Mouse (Mus musculus): Measurements from ENCODE around the gene Mink1. TPM values are rescaled to one million over a fixed set of nuclear protein-coding genes. Genes with fewer than 3 reads are reported as not detected.
A peak's percentile ranks its signal among the peaks of the same experiment; 100 is the strongest.

Gene Mink1
- total RNA-seq, 2 experiments from 2014 or later, result 448 to 494 TPM

DNA sequence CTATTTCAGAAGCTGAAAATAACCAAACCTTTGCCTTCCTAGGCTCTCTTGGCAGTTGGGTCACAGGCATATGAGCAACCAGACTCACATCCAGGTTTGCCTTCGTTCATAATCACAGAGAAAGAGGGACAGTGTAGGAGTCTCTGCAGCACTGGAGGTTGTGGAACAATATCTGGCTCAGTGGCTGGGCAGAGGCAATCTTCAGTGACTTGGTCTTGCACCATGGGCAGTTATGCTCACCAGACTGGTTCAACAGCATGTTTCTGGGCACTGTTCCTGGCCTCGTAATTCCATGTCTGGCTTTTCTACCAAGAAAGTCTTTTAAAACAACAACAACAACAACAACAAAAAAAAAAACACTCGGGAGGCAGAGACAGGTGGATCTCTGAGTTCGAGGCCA, 72.9 kb downstream of the Mink1 start:
- no peak for DNase-seq

DNA sequence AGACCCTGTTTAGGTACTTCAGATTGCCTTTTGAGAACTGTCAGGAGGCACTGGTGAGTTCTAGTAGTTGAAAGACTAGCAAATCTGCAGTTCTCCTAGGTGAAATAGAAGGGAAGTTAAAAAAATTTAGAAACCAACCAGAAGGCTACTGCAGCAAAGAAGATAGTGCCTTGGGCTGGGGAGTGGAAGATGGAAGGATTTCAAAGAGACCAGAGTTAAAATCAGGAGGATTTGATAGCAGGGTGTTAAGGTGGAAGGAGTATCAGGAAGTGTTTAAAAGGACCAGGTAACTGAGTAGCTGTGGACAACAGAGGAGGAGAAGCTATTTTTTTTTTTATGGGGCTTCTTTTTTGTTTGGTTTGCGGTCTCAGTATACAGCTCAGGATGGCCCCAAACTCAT, 75.1 kb downstream of the Mink1 start:
- no peak for DNase-seq

DNA sequence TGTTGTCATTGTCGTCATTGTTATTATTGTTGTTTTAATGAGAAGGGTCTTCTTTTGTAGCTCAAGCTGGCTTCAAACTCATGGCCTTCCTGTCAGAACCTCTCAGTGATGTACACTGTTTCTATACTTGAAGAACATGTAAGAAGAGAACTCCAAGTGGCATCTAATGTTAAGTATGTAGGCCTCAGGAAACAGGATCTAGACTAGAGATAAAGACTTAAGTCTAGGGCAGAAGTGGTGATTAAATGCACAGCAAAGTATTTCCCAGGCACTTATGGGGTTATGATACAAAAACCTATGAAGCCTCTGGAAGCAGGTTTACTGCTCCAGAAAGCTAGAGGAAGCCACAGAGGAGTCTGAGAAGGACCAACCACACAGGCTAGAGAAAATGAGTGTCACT, 75.6 kb downstream of the Mink1 start:
- DNase-seq, result no peak

DNA sequence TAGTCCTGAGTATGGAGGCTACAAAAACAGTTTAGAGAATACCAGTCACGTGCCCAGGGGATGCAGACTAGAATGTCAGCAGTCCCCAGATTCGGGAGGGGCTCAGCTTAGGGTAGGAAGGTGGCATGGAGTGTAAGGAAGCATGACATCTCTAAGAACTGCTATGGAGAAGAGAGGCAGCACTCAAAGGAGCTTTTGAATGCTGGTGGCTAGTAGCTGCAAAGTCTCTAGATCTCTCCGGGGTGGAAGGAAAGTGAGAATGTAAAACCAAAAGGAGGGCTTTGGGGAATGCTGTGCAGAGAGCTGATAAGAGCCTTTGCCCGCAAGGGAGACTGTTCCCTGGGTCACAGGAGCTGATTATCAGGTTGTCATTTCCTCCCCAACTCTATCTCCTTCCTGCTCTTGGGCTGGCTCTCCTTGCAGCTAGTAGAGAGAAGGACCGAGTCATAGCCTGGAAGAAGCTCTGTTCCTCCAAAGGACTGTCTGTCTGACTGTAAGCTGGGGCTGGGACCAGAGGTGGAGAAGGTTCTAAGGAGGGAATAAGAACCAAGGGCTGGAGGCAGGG, 76.1 kb downstream of the Mink1 start, which contains the start of gene Gp1ba:
Gene Gp1ba (plus strand): TSS at position 409 of the 565 bp plus-strand sequence.
- no peak for DNase-seq

DNA sequence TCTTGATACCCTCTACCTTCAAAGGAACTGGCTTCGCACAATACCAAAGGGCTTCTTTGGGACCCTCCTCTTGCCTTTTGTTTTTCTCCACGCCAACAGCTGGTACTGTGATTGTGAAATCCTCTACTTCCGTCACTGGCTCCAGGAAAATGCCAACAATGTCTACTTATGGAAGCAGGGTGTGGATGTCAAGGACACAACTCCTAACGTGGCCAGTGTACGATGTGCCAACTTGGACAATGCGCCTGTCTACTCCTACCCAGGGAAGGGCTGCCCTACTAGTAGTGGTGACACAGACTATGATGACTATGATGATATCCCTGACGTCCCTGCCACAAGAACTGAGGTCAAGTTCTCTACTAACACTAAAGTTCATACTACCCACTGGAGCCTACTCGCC, 77.3 kb downstream of the Mink1 start:
- no peak for DNase-seq

DNA sequence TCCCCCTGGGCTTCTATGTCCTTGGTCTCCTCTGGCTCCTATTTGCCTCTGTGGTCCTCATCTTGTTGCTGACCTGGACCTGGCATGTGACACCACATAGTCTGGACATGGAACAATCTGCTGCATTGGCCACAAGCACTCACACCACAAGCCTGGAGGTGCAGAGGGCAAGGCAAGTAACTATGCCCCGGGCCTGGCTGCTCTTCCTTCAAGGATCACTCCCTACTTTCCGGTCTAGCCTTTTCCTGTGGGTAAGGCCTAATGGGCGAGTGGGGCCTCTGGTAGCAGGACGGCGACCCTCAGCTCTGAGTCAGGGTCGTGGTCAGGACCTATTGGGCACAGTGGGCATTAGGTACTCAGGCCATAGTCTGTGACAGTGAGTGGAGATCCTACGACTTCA, 78.6 kb downstream of the Mink1 start:
- no peak for DNase-seq

DNA sequence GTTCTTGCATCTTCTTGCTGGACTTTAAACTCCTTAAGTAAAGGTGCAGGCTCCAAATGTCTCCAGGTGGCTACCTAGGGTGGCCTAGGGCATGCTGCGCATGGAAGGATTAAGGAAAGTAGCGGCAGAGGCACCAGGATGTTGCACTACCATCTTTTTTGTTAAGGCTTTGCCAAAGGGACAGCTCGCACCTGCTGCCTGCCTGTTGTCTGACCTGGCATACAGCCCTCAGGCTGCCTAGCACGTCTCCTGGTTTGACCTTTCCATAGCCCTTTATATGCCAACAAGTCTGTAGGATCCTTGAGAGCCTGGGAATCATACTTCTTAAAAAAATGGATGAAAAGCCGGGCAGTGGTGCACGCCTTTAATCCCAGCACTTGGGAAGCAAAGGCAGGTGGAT, 80.4 kb downstream of the Mink1 start:
- no peak for DNase-seq

DNA sequence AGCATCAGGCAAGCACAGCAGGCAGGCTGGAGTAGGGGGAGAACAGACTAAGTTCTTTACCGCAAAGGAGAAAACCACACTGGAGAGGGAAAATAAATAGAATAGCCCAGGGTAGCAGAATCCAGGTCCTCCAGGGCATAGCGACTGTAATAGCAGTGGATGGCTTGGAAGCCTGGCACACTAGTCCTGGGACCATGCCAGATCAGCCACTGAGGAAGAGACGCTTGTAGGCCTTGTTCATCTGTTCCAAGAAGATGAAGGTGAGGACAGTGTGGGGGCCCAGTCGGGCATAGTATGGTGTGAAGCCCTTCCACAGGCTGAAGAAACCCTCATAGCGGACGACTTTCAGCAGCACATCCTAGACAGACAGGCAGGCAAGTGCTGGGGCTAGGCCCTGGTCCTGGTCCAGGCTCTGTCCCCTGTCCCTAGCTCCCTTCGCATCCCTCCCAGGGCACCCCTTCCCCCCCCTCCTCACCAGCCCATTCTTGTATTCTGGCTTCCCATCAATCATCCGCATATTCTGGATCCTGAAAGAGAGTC, 82.0 kb downstream of the Mink1 start:
- no peak for DNase-seq

DNA sequence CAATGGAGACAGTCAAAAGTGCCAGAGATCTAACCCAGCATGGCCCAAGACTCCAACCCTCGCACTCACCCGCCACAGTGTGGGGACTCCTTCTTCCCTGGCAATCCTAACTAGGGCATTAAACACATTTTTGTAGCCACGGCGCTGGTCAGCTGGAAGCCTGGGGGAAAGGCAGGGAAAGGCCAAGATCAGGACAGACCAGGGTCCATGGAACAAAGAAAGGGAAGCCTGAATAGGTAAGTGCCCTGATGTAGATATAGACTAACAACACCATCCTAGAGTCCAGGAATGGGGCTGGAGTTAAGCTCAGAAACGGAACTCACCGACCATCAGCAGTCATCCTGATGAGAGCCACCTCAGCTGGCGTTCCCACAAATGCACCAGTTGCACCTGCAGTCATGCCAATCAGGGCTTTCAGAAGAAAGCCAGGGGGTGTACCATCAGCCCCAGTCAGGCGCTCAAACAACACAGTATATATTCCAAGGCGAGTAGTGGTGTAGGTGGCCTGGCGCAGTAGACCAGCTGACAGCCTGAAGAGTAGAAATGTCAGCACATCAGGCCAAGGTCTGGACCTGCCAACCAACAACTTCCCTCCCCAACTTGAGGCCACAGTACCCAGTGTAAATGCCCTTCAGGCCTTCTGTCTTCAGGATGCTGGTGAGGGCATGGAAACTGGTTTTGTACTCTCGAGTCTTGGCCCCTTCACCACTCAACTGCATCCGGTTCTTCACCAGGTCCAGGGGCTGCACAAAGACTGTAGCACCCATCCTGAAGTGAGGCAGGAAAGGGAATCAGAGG, 83.0 kb downstream of the Mink1 start:
- no peak for DNase-seq

DNA sequence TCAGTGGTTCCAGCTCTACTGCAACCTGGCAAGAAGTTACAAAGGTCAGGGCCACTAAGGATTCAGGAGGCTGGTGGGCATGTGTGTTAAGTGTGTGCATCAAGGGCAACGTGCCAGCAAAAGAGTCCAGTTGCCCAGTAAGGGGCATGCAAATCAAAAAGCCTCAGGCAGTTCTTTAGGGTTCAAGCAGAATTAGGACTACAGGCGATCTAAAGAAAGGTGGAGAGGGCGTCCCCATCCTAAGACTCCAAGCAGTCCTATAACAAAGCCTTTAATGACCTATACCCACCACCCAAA, 83.5 kb downstream of the Mink1 start:
- DNase-seq, result no peak

DNA sequence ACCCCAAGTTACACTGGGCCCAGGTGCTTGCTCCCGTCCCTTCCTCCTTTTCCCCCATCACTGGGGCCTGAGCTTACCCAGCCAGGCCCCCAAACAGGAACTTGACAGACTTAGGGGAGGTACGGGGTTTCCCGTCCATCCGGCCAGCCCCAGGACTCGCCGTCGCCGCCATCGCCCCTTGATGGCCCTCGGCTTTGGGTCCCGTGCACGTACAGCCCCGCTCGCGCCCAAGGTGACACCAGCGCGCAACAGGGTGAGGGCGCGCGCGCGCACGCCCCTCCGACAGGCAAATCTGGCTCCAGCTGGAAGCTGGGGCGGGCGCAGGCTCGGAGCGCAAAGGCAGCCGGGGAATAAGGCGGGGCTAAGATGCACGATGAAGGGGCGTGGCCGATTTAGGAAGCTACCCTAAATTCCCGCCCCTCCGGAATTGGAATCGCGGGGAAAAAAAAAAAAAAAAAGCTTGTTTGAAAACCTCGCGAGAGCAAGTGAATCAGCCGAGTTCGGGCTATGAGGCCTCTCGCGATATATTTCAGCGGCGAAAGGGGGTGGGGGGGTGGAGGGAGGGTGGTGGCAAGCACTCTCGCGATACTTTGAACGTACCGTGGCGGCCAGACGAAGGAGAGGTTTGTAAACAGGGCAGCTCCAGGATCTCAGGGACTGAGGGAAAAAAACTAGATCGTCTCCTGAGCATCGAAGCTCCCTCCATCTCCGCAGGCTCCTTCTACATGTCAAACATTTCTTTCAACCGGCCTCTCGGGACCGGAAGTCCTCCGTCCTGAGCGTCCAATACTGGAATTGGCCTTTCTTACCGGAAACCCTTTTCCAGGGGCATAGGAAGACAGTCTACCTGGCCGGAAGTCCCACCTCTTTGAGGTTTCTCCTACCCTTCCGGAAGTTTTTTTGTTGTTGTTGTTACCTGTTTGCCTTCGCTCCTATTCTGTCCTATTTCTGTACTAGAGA, 84.3 kb downstream of the Mink1 start, which contains the start of the genes Rnf167 and Slc25a11:
Gene Rnf167 (plus strand): TSS at position 545 of the 960 bp plus-strand sequence.
Gene Slc25a11 (minus strand): TSS at position 789 of the 960 bp plus-strand sequence.
- DNase-seq, result peak; percentile 94 to 95

DNA sequence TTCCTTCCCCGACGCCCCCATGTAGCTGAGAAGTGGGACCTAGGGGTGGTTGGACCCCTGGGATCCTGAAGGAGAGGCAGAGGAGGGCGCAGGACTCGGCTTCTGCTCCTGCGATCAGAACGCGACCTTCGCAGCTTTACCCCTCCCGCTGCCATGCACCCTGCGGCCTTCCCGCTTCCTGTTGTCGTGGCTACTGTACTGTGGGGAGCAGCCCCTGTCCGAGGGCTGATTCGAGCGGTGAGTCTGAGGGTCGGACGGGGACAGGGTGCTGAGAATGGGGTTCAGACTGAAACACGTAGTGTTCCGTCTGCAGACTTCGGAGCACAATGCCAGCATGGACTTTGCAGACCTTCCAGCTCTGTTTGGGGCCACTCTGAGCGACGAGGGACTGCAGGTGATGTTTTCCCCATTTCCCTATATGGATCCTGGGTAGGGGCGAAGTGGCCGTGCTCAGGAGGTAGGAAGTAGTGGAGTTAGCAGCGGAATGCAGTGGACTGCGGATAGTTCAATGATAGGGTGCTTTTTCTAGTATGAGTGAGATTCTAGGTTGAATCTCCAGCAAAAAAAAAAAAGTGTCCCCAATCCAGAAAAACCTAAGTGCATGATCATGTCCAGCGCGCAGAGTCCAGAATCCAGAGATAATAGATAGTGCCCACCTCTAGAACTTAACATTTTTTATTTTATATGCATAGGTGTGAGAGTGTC, 85.2 kb downstream of the Mink1 start:
- no peak for DNase-seq

DNA sequence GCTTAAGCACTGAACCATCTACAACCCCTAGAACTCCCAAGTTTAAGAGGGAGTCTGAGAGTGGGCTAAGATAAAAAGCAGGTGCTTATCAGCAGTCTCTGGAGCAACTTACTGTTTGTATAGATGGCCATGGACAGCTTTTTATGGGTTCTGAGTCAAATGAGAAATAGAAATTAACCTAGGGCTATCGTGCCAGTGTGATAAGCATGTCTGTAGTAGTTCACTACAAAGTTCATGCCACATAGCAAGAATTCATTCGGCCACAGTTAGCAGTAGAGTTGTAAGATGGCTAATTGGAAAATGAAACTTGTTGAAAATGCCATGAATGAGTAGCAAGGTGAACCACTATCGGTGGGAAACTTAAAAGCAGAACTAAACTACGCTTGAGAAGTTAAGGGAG, 85.8 kb downstream of the Mink1 start:
- no peak for DNase-seq

DNA sequence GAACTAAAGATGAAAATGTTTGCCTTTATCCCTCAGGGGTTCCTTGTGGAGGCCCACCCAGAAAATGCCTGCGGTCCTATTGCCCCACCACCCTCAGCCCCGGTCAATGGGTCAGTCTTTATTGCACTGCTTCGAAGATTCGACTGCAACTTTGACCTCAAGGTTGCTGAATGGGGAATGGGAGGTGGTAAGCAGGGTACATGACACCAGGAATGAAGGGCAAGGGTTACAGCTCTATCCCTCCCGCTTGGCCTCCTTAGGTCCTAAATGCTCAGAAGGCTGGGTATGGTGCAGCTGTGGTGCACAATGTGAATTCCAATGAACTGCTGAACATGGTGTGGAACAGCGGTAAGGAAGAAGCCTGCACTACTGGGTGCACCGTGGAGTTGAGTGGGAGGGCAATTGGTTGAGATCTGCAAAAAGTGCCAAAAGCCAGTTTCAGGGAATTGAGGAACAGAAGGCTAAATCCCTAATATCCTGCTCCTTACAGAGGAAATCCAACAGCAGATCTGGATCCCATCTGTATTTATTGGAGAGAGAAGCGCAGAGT, 86.6 kb downstream of the Mink1 start:
- no peak for DNase-seq

DNA sequence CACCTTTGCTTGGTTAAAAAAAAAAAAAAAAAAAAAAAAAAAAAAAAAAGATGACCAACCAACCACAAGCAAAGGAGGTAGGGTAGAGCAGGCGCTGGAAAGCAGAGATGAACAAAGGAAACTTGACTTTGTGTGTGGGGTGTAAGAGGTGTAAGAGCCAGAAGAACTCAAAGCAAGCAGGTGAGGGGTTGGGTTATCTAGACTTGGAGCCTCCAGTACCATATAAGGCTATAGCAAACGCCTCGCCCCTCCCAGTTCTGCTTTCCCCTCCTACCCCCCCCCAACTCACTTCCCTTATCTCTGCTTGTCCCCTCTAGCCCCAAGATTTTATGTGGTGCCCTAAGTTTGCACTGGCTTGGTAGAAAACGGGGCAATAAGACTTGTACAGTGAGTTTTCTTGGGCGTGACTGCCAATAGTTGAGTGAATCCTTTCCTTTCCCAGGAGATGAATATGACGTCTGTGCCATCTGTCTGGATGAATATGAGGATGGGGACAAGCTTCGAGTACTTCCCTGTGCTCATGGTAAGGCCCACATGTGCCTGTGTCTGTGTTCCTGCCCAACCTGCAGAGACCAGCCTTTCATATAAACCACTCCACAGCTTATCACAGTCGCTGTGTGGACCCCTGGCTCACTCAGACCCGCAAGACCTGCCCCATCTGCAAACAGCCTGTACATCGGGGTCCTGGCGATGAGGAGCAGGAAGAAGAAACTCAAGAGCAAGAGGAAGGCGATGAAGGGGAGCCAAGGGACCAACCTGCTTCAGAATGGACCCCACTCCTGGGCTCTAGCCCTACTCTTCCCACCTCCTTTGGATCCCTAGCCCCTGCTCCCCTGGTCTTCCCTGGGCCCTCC, 87.9 kb downstream of the Mink1 start:
- DNase-seq, result no peak

DNA sequence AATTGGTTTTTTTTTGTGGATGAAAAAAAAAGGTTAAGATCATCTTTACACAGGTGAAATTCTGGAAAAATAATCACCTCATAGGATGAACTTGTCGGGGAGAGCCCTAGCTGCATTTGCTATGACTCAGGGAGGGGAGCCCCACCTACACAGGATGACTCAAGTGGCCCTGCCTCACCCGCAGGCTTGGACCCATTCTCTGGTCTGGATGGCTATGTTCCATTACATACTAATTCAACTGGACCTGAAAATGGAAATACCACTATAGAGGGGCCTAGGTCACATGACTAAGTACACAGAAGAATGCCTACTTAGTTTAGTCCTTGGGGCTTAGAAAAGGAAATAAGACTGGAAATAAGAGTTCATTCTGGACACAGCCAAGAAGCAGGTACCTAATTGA, 88.7 kb downstream of the Mink1 start:
- DNase-seq, result no peak

DNA sequence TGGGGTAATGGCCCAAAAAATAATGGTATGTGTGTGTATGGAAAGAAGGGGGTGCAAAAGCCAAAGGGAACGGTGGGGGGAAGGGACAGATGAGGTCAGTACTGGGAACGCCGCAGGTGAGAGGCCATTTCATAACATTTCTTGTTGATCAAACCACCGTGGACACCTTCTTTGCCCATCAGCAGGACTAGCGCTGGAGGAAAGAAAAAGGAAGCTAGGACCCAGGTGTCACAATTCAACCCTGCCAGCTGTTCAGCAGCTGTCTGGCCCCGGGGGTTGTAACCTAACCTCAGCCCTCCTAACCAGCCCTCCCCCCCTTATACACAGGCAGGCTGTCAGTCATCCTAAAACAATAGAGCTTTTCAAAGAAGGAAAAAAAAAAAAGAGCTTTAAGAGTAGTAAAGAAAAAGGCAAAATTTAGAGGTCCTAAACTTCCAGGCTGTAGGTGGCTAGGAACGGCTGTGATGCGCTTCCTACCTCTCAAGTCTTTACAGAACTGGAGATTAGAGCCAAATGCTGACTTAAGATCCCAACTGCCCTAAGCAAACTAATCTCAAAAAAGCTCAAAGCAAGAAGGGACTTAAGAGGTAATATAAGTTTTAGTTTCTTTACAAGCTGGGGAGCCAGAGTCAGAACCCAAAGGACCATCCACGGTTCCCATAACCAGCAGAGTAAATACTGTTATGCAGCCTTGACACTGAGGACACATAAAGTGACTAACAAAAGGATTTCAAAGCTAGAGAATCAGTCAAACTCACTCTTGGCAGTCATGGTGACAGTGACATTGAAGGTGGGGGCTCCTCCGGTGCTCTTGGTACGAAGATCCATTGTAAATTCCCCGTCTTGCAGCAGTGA, 89.6 kb downstream of the Mink1 start:
- no peak for DNase-seq

DNA sequence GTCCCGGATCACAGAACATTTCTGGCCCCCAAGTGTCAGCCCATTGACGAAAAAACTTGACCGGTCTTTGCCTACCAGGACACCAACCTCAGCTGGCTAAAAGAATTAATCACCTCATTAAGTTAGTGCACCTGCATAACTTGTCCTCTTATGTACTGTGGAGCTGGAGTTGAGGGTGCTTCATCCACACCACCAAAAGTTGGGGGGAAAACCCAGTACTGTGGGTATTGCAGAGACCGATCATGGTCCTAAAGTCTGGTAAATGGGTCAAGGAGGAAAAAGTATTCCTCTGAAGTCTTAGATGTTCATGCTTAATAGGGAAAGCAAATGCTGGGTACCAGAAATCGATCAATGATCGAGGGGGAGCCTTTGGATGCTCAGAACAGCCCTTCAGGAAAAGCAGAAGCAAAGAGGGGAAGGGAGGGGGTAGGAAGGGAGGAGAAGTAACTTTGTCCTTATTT, 90.2 kb downstream of the Mink1 start:
- no peak for DNase-seq

DNA sequence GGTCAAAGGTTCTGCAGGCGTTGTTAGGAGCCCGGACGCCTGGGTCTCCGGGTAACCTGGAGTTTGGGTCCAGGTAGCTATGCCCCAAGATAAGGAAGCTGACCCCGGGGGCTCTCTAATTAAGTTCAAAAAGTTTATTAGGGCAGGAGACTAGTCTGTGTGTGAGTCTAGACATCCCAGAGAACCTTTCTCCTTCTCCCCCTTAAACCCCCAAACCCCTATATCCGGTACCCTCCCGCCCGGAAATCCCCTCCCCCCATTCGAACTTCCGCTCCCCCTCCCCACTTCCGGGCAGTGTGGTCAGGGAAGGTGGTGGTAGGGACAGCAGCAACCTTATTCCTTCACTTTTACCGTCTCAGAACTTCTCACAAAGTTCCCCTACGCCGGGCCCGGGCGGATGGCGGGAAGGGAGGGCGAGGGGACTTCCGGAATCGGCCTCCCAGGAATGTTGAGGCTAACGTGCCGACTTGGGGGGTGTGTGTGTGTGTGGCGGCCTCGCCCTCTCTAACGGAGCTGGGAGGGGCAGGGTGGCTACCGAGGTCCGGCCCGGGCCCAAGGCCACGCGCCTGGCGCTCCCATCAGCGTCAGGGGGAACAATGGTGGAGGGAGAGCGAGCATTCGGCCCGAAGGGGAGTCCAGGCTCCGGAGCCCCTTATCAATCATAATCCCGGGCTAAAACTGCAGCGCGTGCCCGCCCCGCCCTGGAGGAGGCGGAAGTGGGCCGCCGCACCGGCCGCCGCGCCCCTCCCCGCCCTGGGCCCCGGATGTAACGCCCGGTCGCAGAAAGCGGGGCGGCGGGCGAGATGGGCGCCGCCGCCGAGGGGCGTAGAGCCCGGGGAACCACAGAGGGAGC, 90.9 kb downstream of the Mink1 start:
- no peak for DNase-seq

All from layer of hippocampus, postnatal 36 days (tissue).